Mouse (Mus musculus): ENCODE measurements around the gene Nme1.

Nme1 gene

DNA sequence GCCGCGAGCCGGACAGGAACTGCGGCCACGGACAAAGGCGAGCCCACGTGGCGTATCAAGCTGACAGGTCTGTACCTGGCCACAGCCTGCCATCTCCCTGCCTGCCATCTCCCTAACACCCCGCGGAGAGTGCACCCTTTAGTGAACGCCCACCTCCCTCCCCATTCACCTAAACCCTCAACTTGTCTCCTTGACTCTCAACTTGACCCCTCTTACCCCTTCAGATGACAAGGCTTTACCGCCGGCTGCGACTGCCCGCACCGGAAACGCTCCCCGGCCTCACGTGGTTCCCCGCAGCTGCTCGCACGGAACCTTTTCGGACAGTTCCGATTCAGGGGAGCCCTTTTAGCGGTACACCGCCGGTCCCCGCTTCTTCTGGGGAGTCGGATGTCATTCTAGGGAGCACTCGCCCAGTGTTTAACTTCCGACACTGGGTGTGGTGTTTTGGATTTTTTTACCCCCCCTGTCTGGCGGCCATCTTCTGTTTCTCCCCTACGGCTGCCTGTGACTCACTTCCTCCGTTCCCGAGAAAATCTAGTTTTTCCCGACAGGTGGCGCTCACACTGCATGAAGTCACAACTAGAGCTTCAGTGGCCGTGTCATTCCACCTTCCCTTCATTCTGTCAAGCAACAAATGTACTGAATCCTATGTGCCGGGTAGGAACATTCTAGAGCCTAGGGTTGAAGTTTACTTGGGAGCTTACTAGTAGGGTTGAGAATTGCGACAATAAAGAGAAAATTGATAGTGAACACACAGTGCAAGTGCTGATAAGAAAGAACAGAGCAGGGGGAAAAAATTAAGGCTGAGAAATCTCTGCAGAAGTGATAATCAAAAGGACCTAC lies at the start of gene Nme1, which contains the start of gene Gm20390:
Nme1 (minus strand) TSS at position 517 of the 843 bp plus-strand sequence.
Gm20390 (minus strand) TSS at position 289 of the 843 bp plus-strand sequence.
- peak; percentile 97 for DNase-seq (ENCODE audit: low read depth, low spot score)

DNA sequence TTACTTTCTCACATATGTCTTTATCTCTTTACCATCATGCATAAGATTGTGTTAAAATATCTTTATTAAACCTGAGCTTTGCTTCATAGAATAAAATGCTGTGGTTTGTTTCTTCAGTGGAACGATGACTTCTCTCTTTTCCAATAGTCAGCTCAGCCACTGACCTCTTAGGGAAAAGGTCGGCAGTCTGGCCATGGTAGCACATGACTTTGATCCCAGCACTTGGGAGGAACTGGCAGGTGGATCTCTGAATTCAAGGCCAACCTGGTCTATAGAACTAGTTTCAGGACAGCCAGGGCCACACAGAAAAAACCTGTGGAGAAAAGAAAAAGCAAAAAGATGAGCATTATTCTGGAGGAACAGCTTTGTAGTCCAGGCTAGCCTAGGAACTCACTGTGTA lies 35.0 kb upstream of the Nme1 start:
- no peak for DNase-seq (ENCODE audit: low read depth, low spot score)

DNA sequence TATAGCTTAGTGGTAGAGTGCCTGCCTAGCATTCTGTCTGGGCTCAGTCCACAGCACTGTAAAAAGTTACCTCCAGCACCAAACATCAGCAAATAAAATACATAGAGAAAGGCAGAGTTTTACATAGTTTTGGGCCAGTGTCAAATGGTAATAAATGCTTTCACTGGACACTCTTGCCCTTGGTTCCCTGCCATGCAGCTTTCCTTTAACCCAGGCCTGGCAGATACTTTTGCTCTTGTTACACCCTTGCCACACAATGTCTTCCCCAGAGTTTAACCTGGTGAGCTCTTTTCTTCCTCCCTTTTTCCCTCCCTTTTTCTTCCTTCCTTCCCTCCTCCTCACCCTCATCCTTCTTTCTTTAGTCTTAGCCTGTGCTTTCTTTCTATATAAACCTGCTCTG lies 31.0 kb upstream of the Nme1 start:
- DNase-seq (ENCODE audit: low read depth, low spot score), result no peak

GRCm38 (mm10) chr11:93997141-93997775 lies 28.9 kb upstream of the Nme1 start:
- DNase-seq (ENCODE audit: low read depth, low spot score), result peak; percentile 4

DNA sequence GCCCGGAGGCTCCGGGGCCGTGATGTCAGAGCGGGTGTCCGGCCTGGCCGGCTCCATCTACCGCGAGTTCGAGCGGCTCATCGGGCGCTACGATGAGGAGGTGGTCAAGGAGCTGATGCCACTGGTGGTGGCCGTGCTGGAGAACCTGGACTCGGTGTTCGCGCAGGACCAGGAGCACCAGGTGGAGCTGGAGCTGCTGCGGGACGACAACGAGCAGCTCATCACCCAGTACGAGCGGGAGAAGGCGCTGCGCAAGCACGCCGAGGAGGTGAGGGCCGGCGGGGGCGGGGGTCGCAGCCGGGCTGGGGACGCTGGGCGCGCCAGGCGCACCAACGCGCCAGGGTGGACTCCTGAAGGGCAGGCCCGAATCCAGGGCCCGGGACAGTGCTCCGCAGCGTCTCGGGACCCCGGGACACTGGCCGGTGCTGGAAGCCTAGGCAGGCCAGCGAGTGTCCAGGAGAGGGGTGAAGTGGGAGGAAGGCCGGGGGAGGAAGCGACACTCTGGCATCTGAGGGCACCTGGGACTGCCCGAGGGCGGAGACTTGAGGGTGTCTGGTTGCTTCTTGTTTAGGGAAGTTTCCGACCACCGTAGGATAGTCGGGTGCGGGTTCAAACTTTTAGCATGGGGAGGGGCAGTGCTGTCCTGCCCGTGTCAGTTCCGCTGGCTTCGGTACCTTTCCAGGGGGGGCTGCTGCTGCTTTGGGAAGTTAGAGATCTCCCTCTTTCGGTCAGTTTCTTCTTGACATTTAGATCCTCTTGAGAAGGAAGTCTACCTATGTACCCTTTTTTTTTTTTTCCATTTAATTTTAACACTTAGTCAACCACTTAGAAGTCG lies 28.2 kb upstream of the Nme1 start:
- DNase-seq (ENCODE audit: low read depth, low spot score), result peak; percentile 18

- DNase-seq (ENCODE audit: low read depth, low spot score), result peak; percentile 95
Observed at GRCm38 (mm10) chr11:93995720-93996305, 27.5 kb upstream of the Nme1 start, which contains the start of gene Spag9. TSS of gene Spag9 (plus strand) at chr11:93996091.

DNA sequence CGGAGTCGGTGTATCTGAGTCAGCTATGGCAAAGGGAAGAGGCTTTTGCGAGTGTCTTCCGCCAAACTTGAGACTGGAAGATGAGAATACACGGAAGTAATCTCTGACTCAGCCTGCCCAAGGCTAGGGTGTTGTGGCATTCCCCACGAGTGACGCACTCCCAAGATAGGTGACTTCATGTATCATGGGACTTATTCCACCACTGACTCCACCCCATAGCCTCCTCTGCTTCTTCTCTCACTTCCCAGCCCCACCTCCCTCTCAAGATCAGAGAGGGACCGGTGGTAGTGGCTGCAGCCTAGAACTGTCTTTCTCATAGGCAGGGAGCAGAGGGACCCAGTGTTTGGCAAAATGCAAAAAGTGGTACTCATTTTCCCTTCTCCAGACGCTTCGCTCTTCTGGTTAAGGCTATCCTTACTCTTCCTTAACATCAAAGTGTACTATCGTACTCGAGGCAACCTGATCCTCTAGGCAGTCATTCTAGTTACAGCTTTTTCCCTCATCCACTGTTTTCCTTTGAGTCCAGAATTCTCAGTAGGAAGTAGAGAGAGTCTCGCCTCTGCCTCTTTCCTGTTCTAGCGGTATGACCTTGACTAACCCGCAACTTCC lies 26.9 kb upstream of the Nme1 start:
- DNase-seq (ENCODE audit: low read depth, low spot score), result peak; percentile 23

DNA sequence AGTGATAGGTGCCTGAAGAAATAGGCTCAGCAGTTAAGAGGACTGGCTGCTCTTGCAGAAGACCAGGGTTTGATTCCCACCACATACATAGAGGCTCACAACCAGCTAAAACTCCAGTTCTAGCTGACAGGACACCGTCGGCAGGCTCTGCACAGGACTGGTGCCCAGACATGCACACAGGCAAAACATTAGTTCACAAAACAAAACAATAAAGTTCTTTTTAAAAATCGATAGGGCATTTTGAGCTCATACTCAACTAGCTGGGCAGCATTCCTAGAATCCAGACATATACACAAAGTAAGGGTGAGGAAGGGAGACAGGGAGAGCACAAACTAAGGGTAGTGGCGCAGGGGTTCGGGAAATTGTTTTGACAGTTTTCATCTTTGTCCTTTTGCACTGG lies 26.2 kb upstream of the Nme1 start:
- no peak for DNase-seq (ENCODE audit: low read depth, low spot score)

DNA sequence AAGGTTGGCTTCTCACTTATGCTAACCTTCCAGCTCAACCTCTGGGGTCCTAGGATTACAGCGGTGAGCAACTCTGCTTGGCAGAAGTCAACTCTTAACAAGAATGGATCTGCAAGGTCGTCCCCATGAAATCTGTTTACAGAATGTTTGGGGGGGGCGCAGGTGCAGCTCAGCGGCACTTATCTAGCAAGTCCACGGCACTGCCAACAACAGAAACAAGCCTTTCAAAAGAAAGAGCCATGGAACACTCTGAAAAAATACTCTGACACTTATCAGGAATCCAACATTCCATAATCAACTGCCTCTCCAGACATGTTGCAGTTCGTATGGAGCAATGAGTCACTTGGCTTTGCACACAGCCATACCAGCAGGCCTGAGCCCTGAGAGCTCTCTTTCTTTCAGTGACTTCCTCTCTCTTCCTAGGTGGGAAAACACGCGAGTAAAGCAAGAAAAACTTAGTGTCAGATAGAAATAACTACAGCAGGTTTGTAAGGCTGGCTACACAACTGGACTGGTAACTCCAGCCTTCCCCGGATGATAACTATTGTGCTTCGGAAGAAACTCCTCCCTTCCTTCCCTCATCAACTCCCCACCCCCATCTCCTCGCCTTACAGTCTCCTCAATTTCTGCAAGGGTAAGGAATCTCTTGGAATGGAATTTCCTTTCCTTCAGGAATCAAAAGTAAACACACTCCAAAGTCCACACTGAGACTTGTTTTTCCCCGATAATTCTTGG lies 20.2 kb upstream of the Nme1 start:
- DNase-seq (ENCODE audit: low read depth, low spot score), result no peak

- DNase-seq (ENCODE audit: low read depth, low spot score), result no peak
Observed at GRCm38 (mm10) chr11:93987625-93988327, 19.5 kb upstream of the Nme1 start.

- no peak for DNase-seq (ENCODE audit: low read depth, low spot score)
Observed at GRCm38 (mm10) chr11:93987026-93987425, 18.7 kb upstream of the Nme1 start.

DNA sequence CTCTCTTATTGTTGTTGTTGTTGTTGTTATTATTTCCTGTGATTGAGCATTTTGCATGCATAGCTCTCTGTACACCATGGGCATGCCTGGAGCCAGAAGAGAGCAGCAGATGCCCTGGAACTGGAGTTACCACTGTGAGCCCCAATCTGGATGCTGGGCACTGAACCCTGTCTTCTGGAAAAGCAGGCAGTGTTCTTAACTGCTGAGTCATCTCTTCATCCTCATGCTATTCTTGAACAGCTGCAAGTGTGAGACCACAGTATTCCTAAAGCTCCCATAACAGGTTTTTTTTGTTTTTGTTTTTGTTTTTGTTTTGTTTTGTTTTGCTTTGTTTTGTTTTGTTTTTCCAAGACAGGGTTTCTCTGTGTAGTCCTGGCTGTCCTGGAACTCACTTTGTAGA lies 18.0 kb upstream of the Nme1 start:
- DNase-seq (ENCODE audit: low read depth, low spot score), result no peak

DNA sequence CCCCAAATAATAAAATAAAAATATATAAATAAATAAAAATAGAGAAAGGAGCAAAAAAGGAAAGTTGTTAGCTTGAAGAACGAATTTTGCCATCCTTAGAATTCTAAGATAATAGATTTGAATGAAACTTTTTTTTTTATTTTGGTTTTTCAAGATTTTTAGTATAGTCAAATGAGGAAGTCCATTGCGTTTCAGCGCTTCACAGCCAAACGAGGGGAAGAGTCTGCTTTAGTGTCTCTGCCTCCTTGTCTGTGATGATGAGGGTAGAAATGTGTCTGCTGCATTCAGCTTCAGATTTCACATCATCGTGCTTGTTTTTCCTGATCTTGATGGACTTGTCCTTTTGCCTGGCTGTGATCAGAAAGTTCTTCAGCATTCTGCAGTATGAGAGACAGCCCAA lies 16.9 kb upstream of the Nme1 start:
- no peak for DNase-seq (ENCODE audit: low read depth, low spot score)

GRCm38 (mm10) chr11:93984619-93985018 lies 16.3 kb upstream of the Nme1 start:
- DNase-seq (ENCODE audit: low read depth, low spot score), result no peak

DNA sequence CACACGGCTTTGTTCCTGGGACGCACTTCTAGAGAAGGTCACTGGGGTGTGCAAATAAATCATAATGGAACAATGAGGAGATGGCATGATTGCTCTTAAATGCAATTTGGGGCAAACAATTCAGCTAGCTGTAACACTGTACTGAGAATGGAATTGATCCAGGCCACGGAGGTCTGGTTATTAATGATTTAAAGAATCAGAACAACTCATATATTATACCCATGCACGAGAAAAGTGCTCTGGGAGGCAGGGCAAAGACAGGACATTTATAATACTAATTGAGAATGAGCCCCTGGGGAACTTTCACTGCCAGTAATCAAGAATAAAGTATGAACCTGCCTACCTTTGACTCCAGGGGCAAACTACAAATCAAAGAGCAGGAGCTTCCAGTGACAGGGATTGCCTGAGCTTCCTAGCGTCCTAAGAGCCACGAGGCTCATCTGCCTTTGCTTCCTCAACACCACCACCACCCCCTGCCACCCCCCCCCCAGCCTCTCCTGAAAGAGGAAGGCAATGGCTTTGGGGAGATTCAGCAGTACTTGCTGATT lies 11.3 kb upstream of the Nme1 start:
- DNase-seq (ENCODE audit: low read depth, low spot score), result no peak

GRCm38 (mm10) chr11:93972951-93973350 lies 4.6 kb upstream of the Nme1 start:
- no peak for DNase-seq (ENCODE audit: low read depth, low spot score)

DNA sequence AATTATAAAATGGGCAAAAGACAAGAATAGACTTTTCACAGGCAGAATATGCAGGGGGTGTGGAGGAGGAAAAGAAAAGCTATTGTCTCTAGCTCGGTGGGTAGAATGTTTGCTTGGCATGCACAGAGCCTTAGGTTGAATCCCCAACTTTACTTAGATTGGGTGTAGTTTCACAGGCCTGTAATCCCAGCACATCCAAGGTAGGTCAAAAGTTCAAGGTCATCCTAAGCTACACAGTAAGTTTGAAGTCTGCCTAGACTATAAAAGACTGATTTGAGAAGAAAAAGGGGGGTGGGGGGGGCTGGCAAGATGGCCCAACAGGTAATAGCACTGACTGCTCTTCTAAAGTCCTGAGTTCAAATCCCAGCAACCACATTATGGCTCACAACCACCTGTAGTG lies 1.5 kb upstream of the Nme1 start:
- DNase-seq (ENCODE audit: low read depth, low spot score), result no peak

DNA sequence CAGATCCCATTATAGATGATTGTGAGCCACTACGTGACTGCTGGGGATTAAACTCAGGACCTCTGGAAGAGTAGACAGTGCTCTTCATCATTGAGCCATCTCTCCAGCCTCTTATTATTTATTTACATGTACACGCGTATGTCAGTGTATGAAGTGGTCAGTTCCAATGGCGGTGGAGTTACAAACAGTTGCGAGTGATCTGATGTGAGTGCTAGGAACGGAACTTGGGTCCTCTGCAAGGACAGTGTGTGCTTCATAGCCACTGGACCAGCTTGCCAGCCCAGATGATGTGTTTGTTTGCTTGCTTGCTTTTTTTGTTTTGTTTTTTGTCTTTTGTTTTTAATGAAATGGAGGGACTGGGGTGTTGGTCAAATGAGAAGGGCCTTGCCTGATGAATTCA lies 850 bp upstream of the Nme1 start:
- DNase-seq (ENCODE audit: low read depth, low spot score), result no peak

DNA sequence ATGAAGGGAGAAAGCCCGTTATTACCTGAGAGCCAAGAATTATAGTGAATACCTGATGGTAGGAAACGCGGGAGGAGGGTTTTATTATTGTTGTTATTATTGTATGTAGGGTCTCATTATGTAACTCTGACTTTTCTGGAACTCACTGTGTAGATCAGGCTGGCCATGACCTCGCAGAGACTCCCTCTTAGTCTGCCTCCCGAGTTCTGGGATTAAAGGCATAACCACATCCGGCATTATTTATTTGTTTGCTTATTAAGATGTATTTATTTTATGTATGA lies 467 bp upstream of the Nme1 start:
- no peak for DNase-seq (ENCODE audit: low read depth, low spot score)

DNA sequence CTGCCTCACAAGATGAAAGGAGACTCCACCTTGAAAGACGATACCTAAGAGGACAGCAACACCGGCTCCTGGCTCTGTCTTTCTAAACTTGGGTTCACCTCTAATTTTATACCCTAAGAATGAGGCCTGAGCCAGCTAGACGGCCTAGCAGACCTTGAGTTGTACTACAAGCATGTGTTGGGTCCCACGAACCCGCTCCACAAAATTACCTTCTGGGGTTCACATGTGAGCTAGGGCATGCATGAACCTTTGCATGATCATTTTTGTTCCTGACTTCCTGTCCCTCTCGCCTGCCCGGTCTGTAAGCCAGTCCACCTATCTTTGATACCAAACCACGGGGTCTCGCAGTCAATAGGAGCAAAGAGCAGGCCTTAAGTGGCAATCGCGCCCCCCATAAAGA lies 940 bp downstream of the Nme1 start:
- DNase-seq (ENCODE audit: low read depth, low spot score), result no peak

All from forelimb bud, embryonic 11.5 days (tissue).